Mouse (Mus musculus): ENCODE results near the gene Gm42372.

DNA sequence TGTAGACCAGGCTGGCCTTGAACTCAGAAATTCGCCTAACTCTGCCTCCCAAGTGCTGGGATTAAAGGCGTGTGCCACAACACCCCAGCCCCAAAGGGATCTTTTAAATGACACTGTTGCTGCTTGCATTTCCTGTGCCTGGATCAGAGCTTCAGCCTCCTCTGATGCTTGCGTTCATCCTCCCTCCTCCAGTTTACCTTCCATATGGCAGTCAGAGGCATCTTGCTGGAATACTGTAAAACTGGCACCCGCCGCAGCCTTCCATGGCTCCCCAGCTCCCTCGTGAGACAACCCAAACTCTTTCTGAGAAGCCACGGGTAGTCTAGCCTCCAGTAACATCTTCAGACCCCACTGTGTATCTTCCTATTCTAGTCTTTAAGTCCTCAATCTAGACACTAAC, 46.0 kb downstream of the Gm42372 start:
- no peak for TF ChIP-seq CTCF (IDR thresholded peaks at IDR 0.05; ENCODE audit: borderline replicate concordance, control insufficient read depth, extremely low read depth, insufficient read depth, low read length, poor library complexity)
- TF ChIP-seq POLR2A (IDR thresholded peaks at IDR 0.05; ENCODE audit: control insufficient read depth, extremely low read depth, insufficient read depth, low read length, poor library complexity): no peak

Measured in thymus, adult 2 months (tissue).